Mouse (Mus musculus) spleen, postnatal 10 days (tissue): Measurements from ENCODE around the gene Aldh8a1.

Experiments used
- DNase-seq, 2 experiments: peaks; one replicate each; pipeline ENCODE4 v3.0.0; 2021 to 2022; ENCODE audit warnings: low spot score in 2 of 2

Gene Aldh8a1

DNA sequence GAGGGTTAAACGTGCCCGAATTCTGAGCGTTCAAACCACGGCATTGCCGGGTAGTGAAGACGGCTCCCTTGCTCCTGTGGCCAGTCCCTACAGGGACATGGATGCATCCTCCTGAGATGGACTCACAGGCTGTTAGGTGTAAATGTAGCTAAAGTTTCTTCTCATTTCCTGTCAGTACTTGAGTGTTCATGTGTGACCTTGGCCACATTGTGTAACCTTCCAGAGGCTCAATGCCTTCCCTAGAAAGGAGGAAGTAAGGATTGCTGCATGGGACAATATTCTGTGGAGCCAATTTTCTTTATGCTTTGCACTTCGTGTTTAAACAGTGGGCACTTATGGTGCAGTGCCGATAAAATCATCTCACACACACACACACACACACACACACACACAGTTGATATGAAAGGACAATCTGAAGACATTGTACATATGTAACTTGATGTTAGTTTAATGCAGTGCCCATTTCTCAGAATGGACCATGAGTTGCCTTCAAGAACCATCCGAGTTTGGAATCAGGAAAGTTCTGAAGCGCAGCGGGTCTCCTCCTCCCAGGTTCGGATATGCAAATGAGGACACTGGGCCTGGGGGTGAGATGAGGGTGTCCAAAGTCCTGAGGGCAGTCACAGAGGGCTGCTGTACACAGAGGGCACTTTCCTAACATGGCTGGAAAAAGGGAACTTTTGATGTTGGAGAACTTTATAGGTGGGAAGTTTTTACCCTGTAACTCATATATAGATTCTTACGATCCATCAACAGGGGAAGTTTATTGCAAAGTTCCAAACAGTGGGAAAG, at the start of gene Aldh8a1:
TSS of gene Aldh8a1 (plus strand) at position 610 of the 792 bp plus-strand sequence.
- no peak for DNase-seq

DNA sequence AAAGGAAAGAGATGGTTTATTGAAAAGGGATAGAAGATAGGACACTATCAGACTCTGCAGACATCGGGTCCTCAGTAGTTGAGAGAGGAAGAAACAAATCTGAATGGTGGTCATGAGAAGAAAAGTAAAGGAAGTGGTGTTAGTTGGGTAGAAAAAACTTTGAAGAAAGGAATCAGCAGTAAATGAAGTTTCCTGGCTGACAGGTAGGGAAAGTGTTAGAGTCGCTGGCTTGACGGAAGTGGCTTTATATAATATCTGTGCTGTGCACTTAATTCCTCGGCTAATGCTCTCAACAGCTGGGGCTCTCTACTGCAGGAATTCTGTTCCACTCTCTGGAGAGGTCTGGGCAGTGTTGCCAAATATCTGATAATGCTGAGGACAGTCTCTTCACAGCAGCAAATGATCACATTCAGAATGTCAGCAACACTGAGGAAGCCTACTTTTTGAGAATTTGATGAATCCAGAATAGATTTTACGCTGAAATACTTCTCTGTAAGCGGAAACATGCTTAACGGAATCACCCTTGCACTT, 49.4 kb upstream of the Aldh8a1 start:
- no peak for DNase-seq

DNA sequence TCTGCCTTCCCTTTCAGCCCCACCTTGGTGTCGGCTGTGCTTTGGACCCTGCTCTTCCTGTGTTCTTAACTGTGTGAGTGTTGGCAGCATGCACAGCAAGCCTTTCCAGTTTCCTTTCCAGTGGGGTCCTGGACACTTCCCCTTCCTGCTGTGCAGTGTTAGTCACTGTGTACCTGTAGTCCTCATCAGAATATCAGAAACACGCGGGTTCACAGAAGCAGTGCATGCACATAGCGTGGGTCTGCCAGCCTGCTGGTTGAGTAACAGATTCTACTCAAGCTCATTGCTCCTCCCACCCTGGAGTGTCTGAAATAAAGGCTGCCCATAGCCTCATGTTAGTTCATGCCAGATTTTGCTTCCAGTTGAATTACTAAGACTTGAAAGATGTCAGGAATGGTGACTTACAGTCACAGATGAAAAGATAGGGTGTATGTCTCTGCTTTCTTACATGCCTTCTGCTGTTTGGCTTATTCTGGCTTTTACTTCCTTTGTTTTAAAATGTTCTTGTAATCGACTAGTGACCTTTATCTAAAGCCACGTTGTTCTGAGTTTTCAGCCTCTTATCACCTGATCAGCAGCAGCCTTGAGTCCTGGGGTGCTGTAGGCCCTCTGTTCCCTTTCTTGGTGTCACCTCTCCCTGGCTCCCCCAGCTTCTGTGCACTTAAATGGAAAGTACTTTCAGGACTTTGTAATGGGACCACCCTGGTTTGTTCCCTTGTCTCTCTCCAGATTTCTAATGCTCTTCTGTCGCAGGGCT, 42.6 kb upstream of the Aldh8a1 start:
- no peak for DNase-seq

DNA sequence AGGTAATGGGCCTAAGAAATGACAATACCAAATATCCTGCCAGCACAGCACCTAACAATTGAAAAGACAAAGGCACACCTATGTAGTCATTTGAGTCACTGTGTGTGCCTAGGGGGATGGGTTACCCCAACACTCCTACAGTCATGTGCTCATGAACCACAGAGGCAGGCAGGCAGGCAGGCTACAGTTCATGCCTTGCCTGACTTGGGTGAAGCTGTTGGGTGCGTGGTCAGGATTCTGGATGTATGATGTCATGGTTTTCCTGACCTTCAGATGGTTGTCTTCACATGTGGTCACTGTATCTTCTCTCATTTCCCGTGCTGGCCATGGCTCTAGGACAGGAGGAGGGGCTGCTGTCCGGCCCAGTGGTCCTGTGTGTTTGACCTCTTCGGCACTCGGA, 41.6 kb upstream of the Aldh8a1 start:
- no peak for DNase-seq

DNA sequence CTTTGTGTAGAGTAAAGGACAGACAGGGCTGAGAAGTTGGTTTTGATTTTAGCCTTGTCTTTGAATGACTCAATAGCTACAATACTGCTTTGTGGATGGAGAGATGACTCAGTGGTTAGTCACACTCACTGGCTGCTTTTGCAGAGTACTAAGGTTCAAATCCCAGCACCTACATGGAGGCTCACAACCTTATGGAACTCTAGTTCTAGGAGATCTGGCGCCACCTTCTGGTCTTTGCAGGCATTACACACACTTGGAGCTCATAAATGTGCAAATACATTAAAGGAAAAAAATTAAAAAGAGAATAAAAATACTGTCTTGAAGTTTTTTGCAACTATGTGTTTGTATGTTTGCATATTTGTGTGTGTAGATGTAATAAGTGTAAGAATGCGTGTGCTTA, 39.9 kb upstream of the Aldh8a1 start:
- DNase-seq: peak; percentile 59 to 75

DNA sequence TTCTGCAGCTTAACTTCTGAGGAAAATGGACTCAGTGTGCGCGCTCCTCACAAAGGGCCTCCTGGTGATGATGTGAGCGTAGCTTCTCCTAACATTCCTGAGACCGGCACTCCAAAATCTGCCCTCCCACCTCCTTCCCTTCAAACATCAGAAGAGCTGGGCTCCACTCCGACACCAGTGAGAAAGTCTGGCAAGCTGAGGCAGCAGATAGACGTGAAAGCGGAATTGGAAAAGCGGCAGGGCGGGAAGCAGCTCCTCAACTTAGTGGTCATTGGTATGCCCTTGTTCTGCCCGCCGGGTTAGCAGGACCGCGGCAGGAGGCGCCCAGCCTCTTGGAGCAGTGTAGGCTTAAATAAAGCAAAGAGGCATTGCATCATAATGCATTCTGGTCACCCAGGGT, 35.4 kb upstream of the Aldh8a1 start:
- DNase-seq: no peak

DNA sequence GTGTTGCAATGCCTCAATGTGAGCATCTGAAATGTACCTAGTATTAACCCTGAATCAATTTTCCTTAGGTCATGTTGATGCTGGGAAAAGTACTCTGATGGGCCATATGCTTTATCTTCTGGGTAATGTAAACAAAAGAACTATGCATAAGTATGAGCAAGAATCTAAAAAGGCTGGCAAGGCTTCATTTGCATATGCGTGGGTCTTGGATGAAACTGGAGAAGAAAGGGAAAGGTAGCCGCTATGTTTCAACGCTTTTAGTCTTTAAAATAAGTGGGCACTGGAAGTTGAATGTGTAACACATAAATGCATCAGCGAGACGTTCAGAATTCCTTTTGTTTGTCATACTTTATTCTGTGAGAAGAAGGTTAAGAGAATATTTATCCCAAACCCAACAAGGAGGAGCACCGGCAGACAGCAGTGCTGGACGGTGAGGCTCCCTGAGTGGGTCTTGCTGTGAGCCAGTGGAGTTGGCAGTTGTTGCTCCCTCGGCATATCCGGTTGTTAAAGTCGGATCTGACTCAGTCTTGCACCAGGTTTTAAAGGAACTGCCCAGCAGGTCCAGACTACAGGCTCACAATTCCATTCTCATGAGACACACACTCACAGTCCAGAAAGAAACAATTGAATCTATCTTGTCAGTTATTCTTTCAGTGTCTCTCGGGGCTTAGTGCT, 34.6 kb upstream of the Aldh8a1 start:
- DNase-seq: no peak

DNA sequence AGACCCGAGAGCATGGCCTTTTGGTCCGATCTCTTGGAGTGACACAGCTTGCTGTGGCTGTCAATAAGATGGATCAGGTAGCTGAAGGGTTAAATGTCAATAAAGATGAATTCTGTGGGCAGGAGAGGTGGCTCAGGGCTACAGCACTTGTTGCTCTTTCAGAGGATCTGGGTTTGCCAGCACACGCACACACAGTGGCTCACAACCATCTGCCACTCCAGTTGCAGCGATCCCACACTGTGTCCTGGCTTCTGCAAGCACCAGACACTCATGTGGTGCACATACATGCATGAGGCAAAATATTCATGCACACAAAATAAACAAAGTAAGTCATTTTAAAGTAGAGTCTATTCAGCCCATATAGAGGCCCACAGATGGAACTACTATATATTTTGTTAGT, 29.8 kb upstream of the Aldh8a1 start:
- no peak for DNase-seq

DNA sequence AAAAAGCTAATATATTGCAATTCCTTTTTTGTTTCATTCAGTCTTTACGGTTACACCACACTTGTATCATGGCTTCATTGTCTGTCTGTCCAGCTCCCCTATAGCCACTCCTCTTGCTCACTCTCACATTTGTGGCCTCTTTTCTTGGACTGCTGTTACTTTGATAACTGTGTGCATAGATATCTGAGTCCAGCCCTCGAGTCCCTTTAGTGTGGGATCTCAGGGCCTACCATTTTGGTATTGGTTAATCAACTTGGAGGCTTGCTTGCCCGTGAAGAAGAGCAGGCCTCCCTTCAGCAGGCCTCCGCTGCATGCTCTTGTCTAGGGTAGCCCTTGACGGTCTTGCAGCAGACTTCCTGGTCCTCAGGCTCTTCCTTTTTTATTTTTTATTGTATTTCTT, 27.6 kb upstream of the Aldh8a1 start:
- no peak for DNase-seq

DNA sequence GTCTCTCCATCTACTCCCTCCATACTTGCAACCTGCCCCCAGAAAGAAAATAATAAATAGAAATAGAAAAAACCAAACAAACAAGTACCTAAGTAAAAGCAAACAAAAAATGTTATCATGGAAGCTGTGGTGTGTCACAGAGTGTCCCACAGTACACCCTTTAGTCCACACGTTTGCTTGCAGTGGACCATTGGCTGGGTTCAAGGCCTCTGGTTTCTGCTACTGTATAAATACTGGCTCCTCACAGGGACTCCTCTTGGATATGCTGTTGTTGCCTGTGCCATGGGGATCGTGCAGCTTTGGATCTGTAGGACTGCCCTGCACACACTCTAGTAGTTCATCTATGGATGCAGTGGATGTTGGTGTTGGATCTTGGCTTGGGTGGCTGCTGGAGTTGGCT, 27.1 kb upstream of the Aldh8a1 start:
- no peak for DNase-seq

DNA sequence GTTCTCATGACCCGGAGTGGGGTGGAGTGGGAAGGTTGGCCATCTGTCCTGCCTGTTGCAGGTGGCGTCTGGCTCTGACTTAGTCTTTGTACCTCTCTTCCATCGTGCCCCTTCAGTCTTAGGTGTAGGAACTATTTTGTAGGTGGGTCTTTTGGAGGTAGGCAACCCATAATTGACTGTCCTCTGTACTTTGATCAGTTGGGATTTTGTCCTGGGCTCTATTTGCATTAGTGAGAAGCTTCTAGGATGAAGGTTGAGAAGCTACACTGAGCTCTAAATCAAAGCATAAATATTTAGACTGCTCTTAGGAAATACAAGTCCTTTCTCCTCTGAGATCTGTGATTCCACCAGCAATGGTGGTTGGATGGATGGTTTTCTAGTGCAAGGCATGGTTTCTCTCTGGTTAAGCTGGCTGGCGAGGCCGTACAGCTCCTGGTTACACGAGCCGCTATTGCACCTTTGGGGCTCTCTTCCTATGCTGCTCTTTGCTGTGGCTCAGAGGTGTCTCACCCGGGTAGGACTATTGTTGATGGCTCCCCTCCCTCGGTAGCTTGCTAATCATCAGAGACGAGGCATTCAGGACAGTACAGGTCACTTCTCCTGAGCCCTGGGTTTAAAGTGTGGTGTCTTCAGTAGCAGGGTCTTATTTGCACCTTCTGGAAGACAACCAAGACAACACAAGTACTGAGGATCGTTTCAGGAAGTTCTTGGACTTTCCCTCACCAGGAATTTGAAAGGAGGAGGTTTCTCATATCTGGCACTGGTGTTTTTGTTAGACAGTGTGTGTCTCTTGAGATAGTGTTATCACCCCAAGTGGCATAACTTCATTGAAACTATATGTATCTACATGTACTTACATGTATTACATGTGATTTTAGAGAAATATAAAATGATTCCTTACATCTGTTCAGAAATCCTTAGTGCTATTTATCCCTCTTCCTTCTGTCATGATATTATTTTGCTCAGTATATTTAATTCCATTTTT, 26.3 kb upstream of the Aldh8a1 start:
- DNase-seq: no peak

DNA sequence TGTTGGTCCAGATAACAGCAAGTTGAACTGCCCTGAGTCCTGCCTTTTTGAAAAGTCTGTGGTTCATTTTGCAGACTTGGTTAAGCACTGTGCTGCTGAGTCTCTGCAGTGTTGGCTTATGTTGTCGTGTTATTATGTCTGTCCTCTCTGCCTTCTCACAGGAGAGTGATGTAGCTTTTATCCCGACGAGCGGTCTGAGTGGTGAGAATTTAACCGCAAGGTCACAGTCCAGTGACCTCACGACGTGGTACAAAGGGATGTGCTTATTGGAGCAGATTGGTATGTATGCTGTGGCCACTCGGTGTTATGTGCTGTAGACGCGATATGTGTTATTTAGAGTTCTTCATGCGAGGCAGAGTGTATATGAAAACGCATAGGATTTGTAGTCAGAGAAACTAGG, 25.3 kb upstream of the Aldh8a1 start:
- no peak for DNase-seq

DNA sequence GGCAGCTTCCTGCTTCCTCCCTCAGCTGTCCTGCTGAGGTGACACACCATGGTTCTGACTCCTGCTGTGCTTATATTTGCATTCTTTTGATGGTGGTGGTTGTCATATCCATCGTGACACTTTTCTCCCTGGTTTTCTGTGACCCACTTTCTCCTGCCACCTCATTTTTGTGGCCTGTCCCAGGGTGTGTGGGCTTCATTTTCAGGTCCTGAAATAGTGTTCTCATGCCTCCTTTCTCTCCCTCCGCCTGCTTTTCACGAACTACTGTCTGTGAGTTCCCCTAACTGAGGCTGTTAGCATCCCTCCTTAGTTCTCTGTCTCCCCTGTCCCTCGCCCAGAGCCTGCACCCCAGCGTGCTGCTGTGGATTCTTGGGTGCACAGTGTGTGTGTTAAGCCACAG, 23.2 kb upstream of the Aldh8a1 start:
- DNase-seq: no peak

DNA sequence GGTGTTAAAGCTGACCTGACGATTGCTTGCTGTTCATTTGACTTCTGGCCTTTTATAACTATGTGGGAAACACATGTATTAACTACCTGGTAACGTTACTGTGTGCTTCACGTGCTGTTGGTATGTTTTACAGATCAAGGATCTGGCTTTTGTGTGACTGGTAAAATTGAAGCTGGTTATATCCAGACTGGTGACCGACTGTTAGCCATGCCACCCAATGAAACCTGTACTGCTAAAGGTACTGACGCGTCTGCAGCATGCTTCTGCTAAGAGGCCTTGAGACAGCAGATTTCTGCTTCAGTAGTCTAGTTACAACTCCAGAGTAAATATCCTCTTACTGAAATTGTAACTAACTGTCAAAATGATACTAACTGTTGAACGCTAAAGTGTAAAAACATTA, 22.6 kb upstream of the Aldh8a1 start:
- DNase-seq: no peak

DNA sequence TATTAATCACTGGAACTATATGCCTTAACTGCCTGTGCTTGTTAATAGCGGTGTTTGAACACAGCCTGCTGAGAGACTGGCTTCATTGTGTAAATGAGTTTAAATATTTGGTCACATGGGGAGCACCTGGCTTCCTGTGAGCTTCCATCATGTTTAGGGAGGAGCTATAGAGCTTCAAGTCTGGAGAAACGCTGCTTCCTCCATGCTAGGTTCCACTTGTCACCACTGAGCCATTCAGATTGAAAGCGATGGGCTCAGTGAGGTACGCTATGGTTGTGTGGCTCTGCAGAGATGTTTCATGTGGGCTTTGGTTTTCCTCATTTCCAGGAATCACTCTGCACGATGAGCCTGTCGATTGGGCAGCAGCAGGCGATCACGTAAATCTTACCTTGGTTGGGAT, 19.1 kb upstream of the Aldh8a1 start:
- DNase-seq: no peak

DNA sequence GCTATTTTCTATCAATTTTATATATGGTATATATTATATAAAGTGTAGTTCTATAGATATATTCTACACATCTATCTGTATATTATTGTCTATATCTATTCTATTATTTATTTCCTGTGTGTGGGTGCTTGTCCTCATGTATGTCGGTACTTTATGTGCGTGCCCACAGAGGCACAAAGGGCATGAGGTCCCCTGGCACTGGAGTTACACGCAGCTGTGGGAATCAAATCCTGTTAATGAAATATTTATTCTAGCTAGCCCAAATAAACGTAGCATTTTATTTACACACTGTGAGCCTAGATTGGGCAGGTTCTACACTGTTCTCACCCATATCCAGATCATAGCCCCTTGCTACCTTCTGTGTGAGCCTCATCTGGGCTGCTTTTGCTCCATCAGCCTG, 18.0 kb upstream of the Aldh8a1 start:
- DNase-seq: no peak

DNA sequence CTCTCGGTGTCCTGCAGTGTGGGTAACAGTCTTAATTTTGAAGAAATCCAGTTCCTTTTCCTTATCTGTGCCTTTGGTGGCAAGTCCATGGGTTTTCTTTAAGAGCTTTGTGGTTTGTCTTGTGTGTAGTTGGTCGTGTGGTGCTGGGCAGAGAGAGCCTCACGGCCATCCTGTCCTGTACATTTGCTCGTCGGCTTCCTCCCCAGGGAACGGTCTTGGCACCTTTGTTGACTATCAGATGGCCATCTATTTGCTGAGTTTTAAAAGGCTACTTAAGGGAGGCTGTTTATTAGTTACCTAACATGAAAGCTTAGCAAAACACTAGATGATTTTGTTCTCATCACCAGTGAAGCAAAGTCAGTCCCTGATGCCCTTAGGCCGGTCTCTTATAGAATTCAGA, 15.2 kb upstream of the Aldh8a1 start:
- no peak for DNase-seq

DNA sequence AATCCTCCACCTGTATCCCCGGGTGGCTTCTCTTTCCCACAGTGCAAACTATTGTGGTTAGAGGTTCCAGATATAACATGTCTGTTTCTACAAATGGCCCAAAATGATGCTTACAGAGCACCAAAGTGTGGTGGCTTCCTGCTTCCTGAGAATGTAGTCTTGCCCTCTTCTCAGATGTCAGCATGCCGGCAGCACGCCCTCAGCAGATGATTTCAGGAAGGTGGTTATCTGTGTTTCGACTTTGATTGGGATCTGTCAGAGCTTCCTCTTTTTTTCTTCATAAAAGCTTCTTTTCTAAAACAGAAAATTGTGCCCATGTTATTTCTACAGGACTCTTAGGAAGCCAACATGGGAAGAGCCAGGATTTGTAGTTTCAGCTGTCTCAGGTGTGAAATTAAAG, 13.8 kb upstream of the Aldh8a1 start:
- DNase-seq: no peak

DNA sequence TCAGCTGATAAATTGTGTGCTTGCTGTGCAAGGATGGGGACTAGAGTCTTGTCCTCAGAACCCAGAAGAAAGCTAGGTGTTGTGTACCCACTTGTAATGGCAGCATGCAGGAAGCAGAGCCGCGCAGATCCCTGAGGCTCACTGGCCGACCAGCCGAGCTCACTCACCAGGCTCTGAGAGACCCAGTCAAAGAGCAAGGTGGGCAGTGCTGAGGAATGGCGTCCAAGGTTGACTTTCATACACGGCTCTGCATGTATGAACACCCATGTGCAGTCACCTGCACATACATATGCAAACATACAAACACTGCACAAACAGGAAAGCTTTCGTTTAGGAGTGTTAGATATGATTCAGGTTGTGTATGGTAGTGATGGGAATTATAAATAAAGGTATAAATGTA, 12.1 kb upstream of the Aldh8a1 start:
- DNase-seq: no peak

DNA sequence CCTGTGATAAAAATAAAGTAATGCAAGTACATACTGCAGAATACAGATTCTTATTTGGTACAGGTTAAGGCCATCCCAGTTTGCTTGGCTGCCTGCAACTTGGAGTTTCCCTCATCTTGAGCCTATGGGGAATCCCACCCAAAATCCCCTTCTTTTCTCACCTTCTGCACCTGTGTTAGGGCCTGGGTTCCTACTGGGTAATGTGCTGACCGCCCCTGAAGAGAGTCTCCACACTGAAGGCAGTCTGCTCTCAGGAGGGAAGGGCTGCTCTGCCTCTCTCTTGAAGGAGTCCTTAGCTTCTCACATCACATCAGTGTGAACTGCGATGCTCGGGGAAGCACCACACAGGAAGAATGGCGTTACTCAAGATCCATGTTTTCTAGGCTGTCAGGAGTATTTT, 11.2 kb upstream of the Aldh8a1 start:
- no peak for DNase-seq

DNA sequence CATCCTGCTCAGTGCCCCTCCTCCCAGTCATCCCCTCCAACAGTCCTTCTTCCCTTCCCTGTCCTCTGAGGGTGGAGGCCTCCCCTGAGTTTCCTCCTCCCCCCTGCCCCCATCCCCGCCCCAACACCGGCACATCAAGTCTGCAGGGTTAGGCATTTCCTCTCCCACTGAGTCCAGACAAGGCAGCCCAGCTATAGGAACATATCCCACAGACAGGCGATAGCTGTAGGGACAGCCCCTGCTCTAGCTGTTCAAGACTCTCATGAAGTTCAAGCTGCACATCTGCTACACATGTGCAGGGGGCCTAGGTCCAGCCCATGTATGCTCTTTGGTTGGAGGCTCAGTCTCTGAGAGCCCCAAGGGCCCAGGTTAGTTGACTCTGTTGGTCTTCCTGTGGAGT, 10.6 kb upstream of the Aldh8a1 start:
- no peak for DNase-seq
